Mouse (Mus musculus): ENCODE data around the gene Slc26a3.

The Slc26a3 gene

DNA sequence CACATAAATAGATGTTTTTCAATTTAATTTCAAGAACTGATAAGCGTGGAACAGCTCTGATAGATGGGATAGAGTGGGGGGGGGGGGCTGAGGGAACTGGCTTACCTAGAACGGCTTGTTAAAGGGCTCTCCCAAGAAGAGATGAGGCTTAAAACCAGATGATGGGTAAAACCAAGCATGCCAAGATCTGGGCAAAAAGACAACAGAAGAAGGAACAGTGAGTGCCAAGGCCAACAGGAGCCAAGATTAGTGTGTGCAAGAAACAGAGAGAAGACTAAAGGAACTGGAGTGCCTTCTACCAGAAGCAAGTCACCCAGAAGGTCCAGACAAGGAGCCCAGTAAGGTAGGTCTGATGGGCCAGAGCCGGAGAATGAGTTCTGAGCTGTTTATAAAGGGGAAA, at the start of gene Slc26a3:
Gene Slc26a3 (plus strand): TSS at position 301 of the 400 bp plus-strand sequence.
- DNase-seq (ENCODE audit: low read depth, low spot score): no peak

- no peak for DNase-seq (ENCODE audit: low read depth, low spot score)
Measured at GRCm38 (mm10) chr12:31350191-31350943, 40.3 kb upstream of the Slc26a3 start.

- peak; percentile 96 for DNase-seq (ENCODE audit: low read depth, low spot score)
Measured at GRCm38 (mm10) chr12:31350944-31351928, 39.4 kb upstream of the Slc26a3 start, which contains the start of gene Dld. Dld (minus strand) TSS chr12:31351453.

DNA sequence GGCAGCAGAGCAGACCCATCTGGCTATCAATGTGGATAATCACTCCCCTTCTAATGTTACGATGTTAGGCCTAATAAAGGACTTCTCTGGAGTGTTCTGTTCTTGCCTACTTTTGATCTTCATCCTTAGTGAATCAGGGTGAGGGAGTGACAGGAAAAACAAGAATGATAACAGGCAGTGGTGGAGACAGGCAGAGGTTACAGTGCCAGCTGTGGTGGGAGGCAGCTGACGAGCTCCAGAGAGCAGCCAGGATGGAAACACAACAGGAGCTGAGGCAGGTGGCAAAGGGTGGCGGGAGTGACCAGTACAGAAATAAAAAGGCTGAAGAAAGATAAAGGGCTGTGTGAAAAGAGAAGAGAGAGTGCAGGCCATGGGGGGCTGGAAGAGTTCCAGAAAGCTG, 24.2 kb upstream of the Slc26a3 start:
- DNase-seq (ENCODE audit: low read depth, low spot score): no peak

- DNase-seq (ENCODE audit: low read depth, low spot score): no peak
Measured at GRCm38 (mm10) chr12:31367721-31368120, 22.9 kb upstream of the Slc26a3 start.

GRCm38 (mm10) chr12:31369118-31369517, 21.6 kb upstream of the Slc26a3 start:
- DNase-seq (ENCODE audit: low read depth, low spot score): peak; percentile 28

GRCm38 (mm10) chr12:31369656-31370055, 21.0 kb upstream of the Slc26a3 start:
- DNase-seq (ENCODE audit: low read depth, low spot score): no peak

DNA sequence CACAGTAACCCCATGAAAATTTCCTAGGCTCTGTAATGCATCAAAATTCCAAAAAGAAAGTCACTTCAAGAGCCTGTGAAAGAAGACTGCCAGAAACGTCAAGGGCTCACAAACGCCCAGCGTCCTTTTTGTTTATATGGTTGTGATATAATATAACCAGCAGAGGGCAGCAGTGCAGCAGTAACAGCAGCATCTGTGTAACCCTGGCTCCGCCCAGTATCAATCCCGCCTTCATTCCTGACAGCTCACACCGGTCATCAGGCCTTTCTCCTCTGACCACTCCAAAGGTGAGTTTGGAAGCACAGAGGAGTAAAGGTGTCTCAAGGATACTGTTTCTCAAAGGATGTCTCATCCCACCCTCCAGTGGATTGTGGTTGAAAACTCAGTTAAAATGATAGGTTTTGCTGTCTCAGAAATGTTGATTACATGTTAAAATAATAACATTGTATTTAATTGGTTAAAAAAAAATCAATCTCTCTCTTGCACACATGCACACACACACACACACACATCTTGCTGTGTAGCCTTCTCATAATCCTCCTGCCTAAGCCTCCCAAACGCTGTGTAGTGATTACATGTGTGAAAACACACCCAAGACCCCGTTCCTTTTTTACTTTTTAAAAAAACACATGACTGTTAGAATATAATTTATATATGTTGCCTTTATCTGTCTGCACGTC, 15.9 kb upstream of the Slc26a3 start:
- DNase-seq (ENCODE audit: low read depth, low spot score): peak; percentile 84

GRCm38 (mm10) chr12:31375283-31375615, 15.4 kb upstream of the Slc26a3 start:
- no peak for DNase-seq (ENCODE audit: low read depth, low spot score)

- peak; percentile 46 for DNase-seq (ENCODE audit: low read depth, low spot score)
Measured at GRCm38 (mm10) chr12:31376326-31376950, 14.2 kb upstream of the Slc26a3 start.

DNA sequence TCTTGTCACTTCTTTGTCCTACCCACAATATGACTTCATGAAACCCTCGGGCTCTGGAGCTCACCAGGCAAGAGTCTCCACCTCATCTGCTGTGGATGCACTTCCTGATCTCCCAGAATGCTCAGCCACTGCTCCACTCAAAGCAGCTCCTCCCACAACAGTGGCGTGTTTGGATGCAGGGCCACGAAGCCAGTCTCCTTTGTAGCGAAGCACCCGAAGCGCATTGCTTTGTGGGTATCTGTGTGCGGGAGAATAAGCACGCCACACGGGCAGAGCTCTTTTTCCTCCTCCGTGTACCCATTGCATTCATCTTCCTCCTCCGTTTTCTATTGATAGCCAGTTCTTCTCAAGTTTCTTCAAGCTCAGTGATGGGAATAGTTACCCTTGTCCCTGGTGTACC, 13.4 kb upstream of the Slc26a3 start:
- DNase-seq (ENCODE audit: low read depth, low spot score): no peak

DNA sequence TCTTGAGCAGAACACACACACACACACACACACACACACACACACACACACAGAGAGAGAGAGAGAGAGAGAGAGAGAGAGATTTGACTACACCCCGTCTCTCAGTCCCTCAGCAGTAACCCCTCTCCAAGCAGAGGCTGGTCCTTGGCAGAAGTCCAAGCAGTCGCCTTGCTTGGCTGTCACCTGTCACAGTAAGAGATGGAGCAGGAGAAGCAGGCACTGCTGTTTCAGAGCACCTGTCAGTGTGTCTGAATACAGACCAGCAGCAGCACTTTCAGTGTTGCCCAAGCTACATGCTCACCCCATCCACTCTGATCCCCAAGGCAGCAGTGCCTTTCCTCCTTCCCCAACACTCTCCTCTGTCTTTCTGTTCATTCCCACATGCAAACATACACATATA, 9.8 kb upstream of the Slc26a3 start:
- no peak for DNase-seq (ENCODE audit: low read depth, low spot score)

DNA sequence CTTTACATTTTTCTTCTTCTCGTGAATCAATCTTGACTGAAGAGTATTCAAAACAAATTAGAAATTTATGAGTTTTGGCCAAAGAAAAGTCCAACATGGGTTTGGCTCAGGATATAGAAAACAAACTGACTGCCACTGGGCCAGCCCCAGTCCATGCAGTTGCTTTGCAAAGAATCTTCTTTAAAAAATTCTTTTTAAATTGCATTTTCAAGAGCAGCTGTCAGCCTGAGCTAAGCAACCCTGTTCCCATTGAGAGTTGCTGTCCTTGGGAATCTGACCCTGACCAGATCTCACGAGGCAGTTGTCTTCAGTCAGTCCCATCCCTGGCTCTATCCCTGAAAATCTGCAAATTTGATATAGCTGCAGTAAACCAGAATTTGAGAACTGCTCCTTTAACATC, 8.2 kb upstream of the Slc26a3 start:
- DNase-seq (ENCODE audit: low read depth, low spot score): no peak

DNA sequence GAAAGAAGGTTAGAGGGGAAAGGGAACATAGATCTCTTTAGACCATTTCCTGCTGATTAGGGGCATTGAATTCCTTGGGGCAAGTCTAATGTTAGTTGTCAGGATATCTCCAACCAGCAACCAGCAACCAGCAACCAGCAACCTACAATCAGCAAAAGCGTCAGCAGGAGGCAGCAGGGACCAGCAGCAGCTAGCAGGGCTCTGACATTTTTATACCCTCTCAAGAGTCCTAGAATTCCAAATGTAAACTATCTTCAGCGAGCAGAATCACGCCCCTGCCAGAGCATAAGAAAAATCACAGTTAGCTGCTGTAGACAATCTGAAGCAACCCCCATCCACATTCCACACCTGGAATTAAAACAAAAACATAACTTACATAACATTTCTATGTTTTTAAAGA, 3.4 kb upstream of the Slc26a3 start:
- DNase-seq (ENCODE audit: low read depth, low spot score): no peak

- no peak for DNase-seq (ENCODE audit: low read depth, low spot score)
Measured at GRCm38 (mm10) chr12:31391696-31392095, 1.0 kb downstream of the Slc26a3 start.

- DNase-seq (ENCODE audit: low read depth, low spot score): no peak
Measured at GRCm38 (mm10) chr12:31395895-31396294, 5.2 kb downstream of the Slc26a3 start.

- DNase-seq (ENCODE audit: low read depth, low spot score): no peak
Measured at GRCm38 (mm10) chr12:31397709-31398108, 7.0 kb downstream of the Slc26a3 start.

DNA sequence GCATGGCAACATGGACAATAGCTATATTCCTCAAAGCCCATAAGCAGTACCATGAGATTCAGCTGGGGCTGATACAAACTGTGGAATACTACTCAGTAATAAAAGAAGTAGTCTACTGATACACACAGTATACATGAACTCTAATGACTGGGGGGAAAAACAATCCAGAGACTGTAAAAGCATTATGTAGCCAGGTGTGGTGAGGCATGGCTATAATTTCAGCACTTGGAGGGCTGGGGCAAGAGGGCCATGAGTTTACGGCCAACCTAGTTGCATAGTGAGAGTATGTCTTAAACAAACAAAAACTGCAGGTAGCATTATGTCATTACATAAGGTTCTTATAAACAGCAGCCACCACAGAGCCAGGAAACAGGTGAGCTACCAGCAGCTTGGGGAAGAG, 10.2 kb downstream of the Slc26a3 start:
- no peak for DNase-seq (ENCODE audit: low read depth, low spot score)

GRCm38 (mm10) chr12:31401930-31402329, 11.3 kb downstream of the Slc26a3 start:
- DNase-seq (ENCODE audit: low read depth, low spot score): no peak

GRCm38 (mm10) chr12:31404575-31405240, 14.0 kb downstream of the Slc26a3 start:
- no peak for DNase-seq (ENCODE audit: low read depth, low spot score)

DNA sequence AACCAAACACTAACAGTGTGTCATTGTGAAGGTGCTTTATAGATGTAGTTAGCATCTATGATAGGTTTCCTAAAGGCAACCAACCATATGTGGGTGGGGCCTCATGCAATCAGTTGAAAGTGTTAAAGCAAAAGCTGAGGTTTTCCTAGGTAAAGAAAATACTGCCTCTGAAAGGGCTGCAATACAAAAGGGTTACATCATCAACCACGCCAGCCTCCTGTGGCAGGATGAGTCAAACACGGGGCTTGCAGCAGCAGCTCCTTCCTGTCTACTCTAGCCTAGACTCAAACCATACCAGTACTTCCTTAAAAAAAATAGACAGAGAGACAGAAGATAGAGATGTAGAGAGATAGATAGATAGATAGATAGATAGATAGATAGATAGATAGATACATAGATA, 25.3 kb downstream of the Slc26a3 start:
- DNase-seq (ENCODE audit: low read depth, low spot score): no peak

Measured in mesoderm, embryonic 11.5 days (tissue).